Mouse (Mus musculus): ENCODE measurements at regions not wholly inside any gene's neighbourhood (a gene's known extent, or its start where the extent isn't known, plus 50 kb on each side); places are given as distances from the start of the nearest gene placed in this dataset.
"Not testable (repeated sequence)": the region's sequence is repeated elsewhere in the genome, so short reads cannot be mapped to it uniquely, and the experiment has no call there.

- no peak for DNase-seq
Observed at GRCm38 (mm10) chr13:52344853-52345252, 186.2 kb downstream of the Diras2 start.

- DNase-seq: no peak
Observed at GRCm38 (mm10) chr13:52345375-52346026, 185.6 kb downstream of the Diras2 start.

- DNase-seq: no peak
Observed at GRCm38 (mm10) chr13:52346027-52346375, 185.1 kb downstream of the Diras2 start.

GRCm38 (mm10) chr13:52347631-52348030 is 183.4 kb downstream of the Diras2 start:
- DNase-seq: no peak

- no peak for DNase-seq
Observed at GRCm38 (mm10) chr13:52349606-52350005, 181.5 kb downstream of the Diras2 start.

GRCm38 (mm10) chr13:52352576-52352975 is 178.5 kb downstream of the Diras2 start:
- DNase-seq: peak in 1 of 2 experiments; percentile 42

- no peak for DNase-seq
Observed at GRCm38 (mm10) chr13:52353437-52353836, 177.6 kb downstream of the Diras2 start.

GRCm38 (mm10) chr13:52353966-52354365 is 177.1 kb downstream of the Diras2 start:
- DNase-seq: no peak

GRCm38 (mm10) chr13:52355921-52356320 is 175.2 kb downstream of the Diras2 start:
- not testable (repeated sequence) for DNase-seq

GRCm38 (mm10) chr13:52359332-52359731 is 171.7 kb downstream of the Diras2 start:
- DNase-seq: not testable (repeated sequence)

- no peak for DNase-seq
Observed at GRCm38 (mm10) chr13:52361177-52361846, 169.8 kb downstream of the Diras2 start.

GRCm38 (mm10) chr13:52362266-52362665 is 168.8 kb downstream of the Diras2 start:
- DNase-seq: no peak

GRCm38 (mm10) chr13:52369851-52370250 is 161.2 kb downstream of the Diras2 start:
- DNase-seq: no peak

GRCm38 (mm10) chr13:52371986-52372385 is 159.1 kb downstream of the Diras2 start:
- no peak for DNase-seq

- no peak for DNase-seq
Observed at GRCm38 (mm10) chr13:52374781-52375180, 156.3 kb downstream of the Diras2 start.

GRCm38 (mm10) chr13:52378236-52378635 is 152.8 kb downstream of the Diras2 start:
- DNase-seq: no peak

- DNase-seq: no peak
Observed at GRCm38 (mm10) chr13:52389271-52389670, 141.8 kb downstream of the Diras2 start.

GRCm38 (mm10) chr13:52395786-52396185 is 135.3 kb downstream of the Diras2 start:
- no peak for DNase-seq

- DNase-seq: no peak
Observed at GRCm38 (mm10) chr13:52398344-52398743, 132.7 kb downstream of the Diras2 start.

- no peak for DNase-seq
Observed at GRCm38 (mm10) chr13:52399143-52399542, 131.9 kb downstream of the Diras2 start.

GRCm38 (mm10) chr13:52403805-52404204 is 127.3 kb downstream of the Diras2 start:
- DNase-seq: no peak

GRCm38 (mm10) chr13:52416301-52416700 is 114.8 kb downstream of the Diras2 start:
- DNase-seq: peak; percentile 17 to 52

- DNase-seq: no peak
Observed at GRCm38 (mm10) chr13:52422456-52422855, 108.6 kb downstream of the Diras2 start.

- DNase-seq: no peak
Observed at GRCm38 (mm10) chr13:52428527-52428926, 102.6 kb downstream of the Diras2 start.

GRCm38 (mm10) chr13:52436756-52437155 is 94.3 kb downstream of the Diras2 start:
- no peak for DNase-seq

Measured in thymus, postnatal 36 days (tissue).